Mouse (Mus musculus) embryonic fibroblast, embryonic 13.5 days (primary cell): Measurements from ENCODE around the gene Tedc2.

Experiments used
- CTCF ChIP-seq: IDR thresholded peaks from 2 replicates; pipeline ENCODE4 v1.5.1; 2011; ENCODE audit warnings: mild to moderate bottlenecking, control low read depth, low read length, moderate library complexity, borderline replicate concordance; ENCODE audit not compliant: insufficient read depth
- POLR2A ChIP-seq: IDR thresholded peaks from 2 replicates; pipeline ENCODE4 v1.6.1; 2011; ENCODE audit warnings: low read depth, mild to moderate bottlenecking, control low read depth, low read length, moderate library complexity

DNA sequence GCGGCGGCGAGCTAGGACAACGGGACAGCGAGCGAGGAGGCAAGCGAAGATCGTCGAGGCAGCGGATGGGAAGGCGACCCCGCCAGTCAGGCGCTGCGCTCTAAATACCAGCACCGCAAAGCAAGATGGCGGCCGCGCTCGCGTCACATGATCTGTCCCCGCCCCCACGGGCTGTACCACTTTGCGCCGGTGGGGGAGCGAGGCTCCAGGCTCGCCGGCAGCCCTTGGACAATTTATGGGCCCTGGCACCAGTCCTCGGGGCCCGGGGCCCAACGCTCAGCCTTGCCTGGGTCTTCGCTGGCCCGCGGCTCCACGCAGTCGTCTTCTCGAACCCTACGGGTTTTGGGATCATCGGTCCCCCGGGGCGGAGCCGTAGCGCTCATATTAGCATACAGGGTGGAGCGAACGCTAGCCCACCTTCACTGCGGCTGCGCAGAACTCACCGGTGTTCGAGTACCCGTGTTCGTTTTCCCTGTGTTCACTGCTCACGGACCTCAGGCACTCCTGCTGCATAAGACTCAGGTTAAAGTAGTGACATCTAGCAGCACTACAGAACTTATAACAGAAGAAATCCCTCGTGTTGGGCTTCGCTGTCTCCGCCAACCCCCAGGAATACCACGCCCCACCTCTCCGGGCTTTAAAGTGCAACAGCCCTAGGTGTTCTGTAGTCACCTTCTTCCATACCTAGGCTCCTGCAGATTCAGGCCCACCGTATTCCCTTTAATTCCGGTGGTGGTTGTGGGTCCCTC, 51.2 kb downstream of the Tedc2 start, which contains the start of gene Atp6v0c:
- TF ChIP-seq POLR2A (peak; percentile 98), CTCF (no peak)
